Mouse (Mus musculus) C2C12 (cell line): Measurements from ENCODE around the gene Gm9376.

Experiments used
- CTCF ChIP-seq: IDR thresholded peaks from one replicate; pipeline ENCODE4 v1.5.1; 2011; ENCODE audit not compliant: control insufficient read depth, insufficient read depth, insufficient read length
- MAX ChIP-seq: IDR thresholded peaks from one replicate; pipeline ENCODE4 v1.6.1; 2011; ENCODE audit warnings: mild to moderate bottlenecking, control low read depth

DNA sequence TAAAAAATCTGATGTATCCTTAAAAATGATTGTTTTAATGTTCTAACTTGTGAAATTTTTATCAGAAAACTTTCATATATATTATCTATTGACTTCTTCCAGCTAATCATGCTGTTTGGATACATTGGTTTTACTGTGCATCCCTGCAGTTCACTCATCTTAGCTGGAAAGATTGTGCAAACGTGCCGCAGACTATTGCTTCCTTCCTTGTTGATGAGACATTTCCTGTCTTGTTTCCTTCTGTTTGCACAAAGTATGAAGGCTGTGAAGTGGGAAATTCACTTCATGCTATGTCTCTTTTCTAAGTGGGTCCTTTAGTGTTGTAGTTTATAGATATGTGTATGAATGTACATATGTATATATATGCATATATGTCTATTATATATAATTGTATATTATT lies 25.3 kb upstream of the Gm9376 start:
- TF ChIP-seq CTCF (no peak), MAX (no peak)
